Comparison of ENCODE assay signal across 7 mouse cellular contexts in genomic region chr8:105346611-105347427, GRCm38 (mm10). TPM values are rescaled to one million over a fixed set of nuclear protein-coding genes. Genes with fewer than 3 reads are reported as not detected.
DNase-seq lines count a peak whose midpoint lies in the region; ATAC-seq and TF ChIP-seq lines count a peak whose summit lies in the region.

No protein-coding gene starts in this region.

- TF ChIP-seq CTCF in left cerebral cortex, adult 2 months (IDR thresholded peaks at IDR 0.05): no peak

- intact Hi-C loops in heart, postnatal 25 days (cut with DNase I): loop anchor here (5.0 kb wide), 1 partner anchor 50 kb away; the partner anchor contains the start of genes E2f4 and Exoc3l
- intact Hi-C loops in left cerebral cortex, adult 2 months (cut with DNase I): no loop called here

- H3K9me3 ChIP-seq in forebrain, embryonic 12.5 days: no peaks in the 10 kb centered on the region
- H3K9me3 ChIP-seq in megakaryocyte, embryonic 14.5 days: no peaks in the 10 kb centered on the region
- H3K9me3 ChIP-seq in stomach, embryonic 15.5 days: no peaks in the 10 kb centered on the region

- peaks cover 38% of the 10 kb centered on the region for H3K4me1 ChIP-seq in forebrain, embryonic 12.5 days
- peaks cover 76% of the 10 kb centered on the region for H3K4me1 ChIP-seq in megakaryocyte, embryonic 14.5 days
- H3K4me1 ChIP-seq in stomach, embryonic 15.5 days: peaks cover 42% of the 10 kb centered on the region

- peak; percentile 13 for ATAC-seq in forebrain, embryonic 12.5 days (ENCODE audit: low FRiP score)
- peak; percentile 25; the same call in 1 of the 2 replicates for ATAC-seq in stomach, embryonic 15.5 days (ENCODE audit: insufficient read depth, low FRiP score, low read depth)

- DNase-seq in Muller cell, postnatal 12 days (ENCODE audit: inconsistent ontology term): peak; percentile 79
- DNase-seq in adrenal gland, postnatal 36 days: peak; percentile 51 to 71
- DNase-seq in heart, postnatal 25 days (ENCODE audit: low spot score): peak; percentile 72
- DNase-seq in left cerebral cortex, adult 2 months (ENCODE audit: extremely low spot score in 1 of 2, low spot score in 2 of 2): peak; percentile 42 to 51

- H3K4me3 ChIP-seq in forebrain, embryonic 12.5 days (replicated peaks): peak overlapping the region; percentile 58
- H3K4me3 ChIP-seq in left cerebral cortex, adult 2 months: peak overlapping the region; percentile 72
- H3K4me3 ChIP-seq in megakaryocyte, embryonic 14.5 days (replicated peaks): peak overlapping the region; percentile 98
- peak overlapping the region; percentile 77 for H3K4me3 ChIP-seq in stomach, embryonic 15.5 days (replicated peaks)

- 1% methylated on average over 34 of the region's 34 CpGs for WGBS in forebrain, embryonic 12.5 days
- 2% methylated on average over 34 of the region's 34 CpGs for WGBS in stomach, embryonic 15.5 days

- H3K9ac ChIP-seq in forebrain, embryonic 12.5 days: peak overlapping the region; percentile 60
- peak overlapping the region; percentile 52 for H3K9ac ChIP-seq in stomach, embryonic 15.5 days

- peaks cover 7% of the 10 kb centered on the region for H3K27me3 ChIP-seq in forebrain, embryonic 12.5 days
- peaks cover 33% of the 10 kb centered on the region for H3K27me3 ChIP-seq in megakaryocyte, embryonic 14.5 days (replicated peaks)
- H3K27me3 ChIP-seq in stomach, embryonic 15.5 days (replicated peaks): 0 out of 2 replicates have a peak, but pooled peaks cover 5% of the 10 kb centered on the region

- peak overlapping the region; percentile 68 for H3K4me2 ChIP-seq in forebrain, embryonic 12.5 days
- H3K4me2 ChIP-seq in stomach, embryonic 15.5 days: peak overlapping the region; percentile 96

- peak overlapping the region; percentile 77 for H3K27ac ChIP-seq in forebrain, embryonic 12.5 days
- peak overlapping the region; percentile 67; the same call in 1 of the 2 replicates for H3K27ac ChIP-seq in left cerebral cortex, adult 2 months
- H3K27ac ChIP-seq in stomach, embryonic 15.5 days: peak overlapping the region; percentile 88

- no peaks in the 10 kb centered on the region for H3K36me3 ChIP-seq in forebrain, embryonic 12.5 days (replicated peaks)
- peaks cover 29% of the 10 kb centered on the region for H3K36me3 ChIP-seq in megakaryocyte, embryonic 14.5 days (replicated peaks; ENCODE audit: low read length)
- H3K36me3 ChIP-seq in stomach, embryonic 15.5 days: no peaks in the 10 kb centered on the region

RNA-seq across cellular contexts. Expression of gene Fhod1, which starts 0.9 kb away (rescaled TPM):
- 10 to 100 TPM; 11.9 to 14.4 TPM for total RNA-seq in adrenal gland, postnatal 36 days (2021)
- 1.4 and 1.6 TPM in 2 replicates for polyA plus RNA-seq in forebrain, embryonic 12.5 days (2016; fragmentation: Nextera tagmentation; extraction: Ambion mirVana)
- total RNA-seq in heart, postnatal 25 days (2021): 1 to 10 TPM; 6.1 to 7.2 TPM
- total RNA-seq in left cerebral cortex, adult 2 months (2021): 1 to 10 TPM; 3.5 to 3.7 TPM
- polyA plus RNA-seq in megakaryocyte, embryonic 14.5 days (2012; ENCODE audit: insufficient read depth, low replicate concordance): 78.6 and 155 TPM in 2 replicates
- polyA plus RNA-seq in stomach, embryonic 15.5 days (2015; fragmentation: Nextera tagmentation; extraction: Ambion mirVana): 2.5 and 3.0 TPM in 2 replicates

RNA-seq across cellular contexts. Expression of gene Slc9a5, which starts 1.8 kb away (rescaled TPM):
- under 1 TPM; 0.76 to 0.99 TPM for total RNA-seq in adrenal gland, postnatal 36 days (2021)
- 5.6 and 6.4 TPM in 2 replicates for polyA plus RNA-seq in forebrain, embryonic 12.5 days (2016; fragmentation: Nextera tagmentation; extraction: Ambion mirVana)
- total RNA-seq in heart, postnatal 25 days (2021): under 1 TPM; 0.29 to 0.56 TPM
- 10 to 100 TPM; 41.9 to 42.5 TPM for total RNA-seq in left cerebral cortex, adult 2 months (2021)
- polyA plus RNA-seq in megakaryocyte, embryonic 14.5 days (2012; ENCODE audit: insufficient read depth, low replicate concordance): 4.1 and 16.4 TPM in 2 replicates
- 1.9 and 2.0 TPM in 2 replicates for polyA plus RNA-seq in stomach, embryonic 15.5 days (2015; fragmentation: Nextera tagmentation; extraction: Ambion mirVana)

RNA-seq across cellular contexts. Expression of gene Tmem208, which starts 20.7 kb away (rescaled TPM):
- total RNA-seq in adrenal gland, postnatal 36 days (2021): 10 to 100 TPM; 61.5 to 67.0 TPM
- 87.5 and 89.7 TPM in 2 replicates for polyA plus RNA-seq in forebrain, embryonic 12.5 days (2016; fragmentation: Nextera tagmentation; extraction: Ambion mirVana)
- 10 to 100 TPM; 23.4 to 25.3 TPM for total RNA-seq in heart, postnatal 25 days (2021)
- 10 to 100 TPM; 35.4 to 40.1 TPM for total RNA-seq in left cerebral cortex, adult 2 months (2021)
- polyA plus RNA-seq in megakaryocyte, embryonic 14.5 days (2012; ENCODE audit: insufficient read depth, low replicate concordance): 61.6 and 71.6 TPM in 2 replicates
- polyA plus RNA-seq in stomach, embryonic 15.5 days (2015; fragmentation: Nextera tagmentation; extraction: Ambion mirVana): 131 and 132 TPM in 2 replicates

RNA-seq across cellular contexts. Expression of gene Lrrc29, which starts 20.7 kb away (rescaled TPM):
- 1 to 10 TPM; 3.4 to 6.1 TPM for total RNA-seq in adrenal gland, postnatal 36 days (2021)
- 0.78 and 1.1 TPM in 2 replicates for polyA plus RNA-seq in forebrain, embryonic 12.5 days (2016; fragmentation: Nextera tagmentation; extraction: Ambion mirVana)
- total RNA-seq in heart, postnatal 25 days (2021): 1 to 10 TPM; 1.3 to 1.9 TPM
- 1 to 10 TPM; 6.6 to 6.8 TPM for total RNA-seq in left cerebral cortex, adult 2 months (2021)
- 13.0 and 15.5 TPM in 2 replicates for polyA plus RNA-seq in megakaryocyte, embryonic 14.5 days (2012; ENCODE audit: insufficient read depth, low replicate concordance)
- 2.3 and 2.5 TPM in 2 replicates for polyA plus RNA-seq in stomach, embryonic 15.5 days (2015; fragmentation: Nextera tagmentation; extraction: Ambion mirVana)

RNA-seq across cellular contexts. Expression of gene Plekhg4, which starts 26.3 kb away (rescaled TPM):
- 1 to 10 TPM in 1 of 2 experiments, under 1 TPM in 1; 0.23 to 1.4 TPM for total RNA-seq in adrenal gland, postnatal 36 days (2021)
- 1.2 TPM in 2 replicates for polyA plus RNA-seq in forebrain, embryonic 12.5 days (2016; fragmentation: Nextera tagmentation; extraction: Ambion mirVana)
- not detected for total RNA-seq in heart, postnatal 25 days (2021)
- total RNA-seq in left cerebral cortex, adult 2 months (2021): 1 to 10 TPM; 3.7 to 4.5 TPM
- polyA plus RNA-seq in megakaryocyte, embryonic 14.5 days (2012; ENCODE audit: insufficient read depth, low replicate concordance): 0.02 TPM in 1 of 2 replicates, not detected in the other
- 0.21 and 0.30 TPM in 2 replicates for polyA plus RNA-seq in stomach, embryonic 15.5 days (2015; fragmentation: Nextera tagmentation; extraction: Ambion mirVana)

Comparison
In these comparisons a context has a peak if more than half of its experiments do, and no peak if none do; other contexts are left out.
1. Peak in every context shown above with its lines: DNase-seq, ATAC-seq, H3K4me3 ChIP-seq and H3K27ac ChIP-seq.
2. RNA of gene Slc9a5, which starts 1.8 kb away (total RNA-seq): 41.9 to 42.5 TPM in left cerebral cortex, adult 2 months; 0.76 to 0.99 TPM in adrenal gland, postnatal 36 days and 0.29 to 0.56 TPM in heart, postnatal 25 days; every median in the first group is over 10 times any median in the second.